Mouse (Mus musculus): ENCODE results near the gene Pdss2. TPM values are rescaled to one million over a fixed set of nuclear protein-coding genes. Genes with fewer than 3 reads are reported as not detected.

Pdss2 gene
- polyA plus RNA-seq, 1 experiment from 2014 or later: 16.5 TPM

DNA sequence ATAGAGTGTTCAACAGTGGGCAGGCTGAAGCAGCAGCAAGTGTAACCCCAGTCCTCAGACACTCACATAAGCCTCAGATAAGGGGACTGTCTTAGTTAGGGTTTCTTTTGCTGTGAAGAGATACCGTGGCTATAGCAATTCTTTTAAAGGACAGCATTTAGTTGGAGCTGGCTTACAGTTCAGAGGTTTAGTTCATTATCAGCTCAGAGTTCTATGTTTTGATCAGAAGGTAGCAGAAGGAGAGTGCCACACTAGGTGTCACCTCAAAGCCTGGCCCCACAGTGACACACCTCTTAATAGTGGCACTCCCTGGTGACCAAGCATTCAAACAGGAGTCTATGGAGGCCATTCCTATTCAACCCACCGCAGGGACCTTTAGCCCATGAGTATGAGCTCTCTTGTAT, 70.0 kb downstream of the Pdss2 start:
- WGBS: 77% methylated on average over 2 of the region's 2 CpGs
- H3K9me3 ChIP-seq (ENCODE audit: control insufficient read depth, low read length): no peaks in the 10 kb centered on the region
- peaks cover 5% of the 10 kb centered on the region; the same call in 1 of the 2 replicates for H3K4me1 ChIP-seq (ENCODE audit: control insufficient read depth, insufficient read depth, low read length)
- H3K4me3 ChIP-seq (ENCODE audit: low read length): no peak overlapping the region
- no peaks in the 10 kb centered on the region for H3K36me3 ChIP-seq (ENCODE audit: control insufficient read depth, insufficient read depth, low read length)
- no peaks in the 10 kb centered on the region for H3K27me3 ChIP-seq (replicated peaks; ENCODE audit: control insufficient read depth, insufficient read depth, low read length)
- ATAC-seq: peak; percentile 79
- H3K4me2 ChIP-seq (ENCODE audit: low read depth, low read length): no peak overlapping the region
- no peak overlapping the region for H3K9ac ChIP-seq (ENCODE audit: low read depth, low read length)
- no peak overlapping the region for H3K27ac ChIP-seq (ENCODE audit: low read length)

DNA sequence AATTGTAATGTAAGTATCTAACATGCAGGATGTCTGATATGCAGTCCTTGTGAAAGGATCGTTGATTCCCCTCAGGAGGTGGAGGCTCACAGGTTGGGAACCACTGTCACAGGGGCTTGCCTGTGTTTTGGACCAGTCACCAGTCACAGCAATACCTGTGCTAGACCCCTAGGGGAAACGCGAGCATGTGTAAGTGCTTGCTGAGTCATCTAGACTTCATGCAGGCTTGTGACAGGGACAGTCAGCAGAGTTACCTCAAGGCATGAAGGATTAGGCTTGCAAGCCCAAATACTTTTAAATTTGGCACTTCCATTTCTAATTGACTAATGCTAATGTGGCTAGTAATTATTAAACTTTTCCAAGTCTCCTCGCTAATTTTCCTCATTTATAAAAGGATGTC, 71.2 kb downstream of the Pdss2 start:
- no peak for ATAC-seq
- H3K36me3 ChIP-seq (ENCODE audit: control insufficient read depth, insufficient read depth, low read length): no peaks in the 10 kb centered on the region
- no peaks in the 10 kb centered on the region for H3K27me3 ChIP-seq (replicated peaks; ENCODE audit: control insufficient read depth, insufficient read depth, low read length)
- no peak overlapping the region for H3K4me2 ChIP-seq (ENCODE audit: low read depth, low read length)
- no peak overlapping the region for H3K27ac ChIP-seq (ENCODE audit: low read length)
- peaks cover 5% of the 10 kb centered on the region; the same call in 1 of the 2 replicates for H3K4me1 ChIP-seq (ENCODE audit: control insufficient read depth, insufficient read depth, low read length)
- no peaks in the 10 kb centered on the region for H3K9me3 ChIP-seq (ENCODE audit: control insufficient read depth, low read length)
- H3K4me3 ChIP-seq (ENCODE audit: low read length): no peak overlapping the region
- no peak overlapping the region for H3K9ac ChIP-seq (ENCODE audit: low read depth, low read length)
- WGBS: 72% methylated on average over 4 of the region's 4 CpGs

DNA sequence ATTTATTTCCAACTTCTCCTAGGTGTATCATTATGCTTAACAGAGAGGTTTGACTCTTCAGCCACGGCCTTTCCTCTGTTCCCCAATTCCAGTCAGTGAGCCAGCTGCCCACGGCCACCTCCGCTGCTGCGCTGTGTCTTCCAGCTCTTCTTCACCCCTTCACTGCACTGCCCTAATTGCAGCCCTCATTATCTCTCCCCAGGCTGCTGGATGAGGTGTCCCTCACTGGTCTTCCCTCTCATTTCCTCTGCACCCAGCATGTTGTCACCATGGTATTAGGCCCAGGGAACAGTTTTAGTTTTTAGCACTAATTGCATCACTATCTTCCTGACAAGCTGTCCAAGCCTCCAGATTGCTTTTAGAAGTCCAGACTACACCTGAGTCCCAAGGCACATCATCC, 73.0 kb downstream of the Pdss2 start:
- ATAC-seq: no peak
- Histone ChIP-seq H3K27ac (ENCODE audit: low read length) (no peak overlapping the region), H3K9ac (ENCODE audit: low read depth, low read length) (no peak overlapping the region), H3K4me2 (ENCODE audit: low read depth, low read length) (no peak overlapping the region), H3K36me3 (ENCODE audit: control insufficient read depth, insufficient read depth, low read length) (no peaks in the 10 kb centered on the region), H3K27me3 (replicated peaks; ENCODE audit: control insufficient read depth, insufficient read depth, low read length) (no peaks in the 10 kb centered on the region), H3K4me1 (ENCODE audit: control insufficient read depth, insufficient read depth, low read length) (peaks cover 5% of the 10 kb centered on the region; the same call in 1 of the 2 replicates), H3K4me3 (ENCODE audit: low read length) (no peak overlapping the region), H3K9me3 (ENCODE audit: control insufficient read depth, low read length) (no peaks in the 10 kb centered on the region)
- WGBS: 80% methylated on average over 4 of the region's 4 CpGs

DNA sequence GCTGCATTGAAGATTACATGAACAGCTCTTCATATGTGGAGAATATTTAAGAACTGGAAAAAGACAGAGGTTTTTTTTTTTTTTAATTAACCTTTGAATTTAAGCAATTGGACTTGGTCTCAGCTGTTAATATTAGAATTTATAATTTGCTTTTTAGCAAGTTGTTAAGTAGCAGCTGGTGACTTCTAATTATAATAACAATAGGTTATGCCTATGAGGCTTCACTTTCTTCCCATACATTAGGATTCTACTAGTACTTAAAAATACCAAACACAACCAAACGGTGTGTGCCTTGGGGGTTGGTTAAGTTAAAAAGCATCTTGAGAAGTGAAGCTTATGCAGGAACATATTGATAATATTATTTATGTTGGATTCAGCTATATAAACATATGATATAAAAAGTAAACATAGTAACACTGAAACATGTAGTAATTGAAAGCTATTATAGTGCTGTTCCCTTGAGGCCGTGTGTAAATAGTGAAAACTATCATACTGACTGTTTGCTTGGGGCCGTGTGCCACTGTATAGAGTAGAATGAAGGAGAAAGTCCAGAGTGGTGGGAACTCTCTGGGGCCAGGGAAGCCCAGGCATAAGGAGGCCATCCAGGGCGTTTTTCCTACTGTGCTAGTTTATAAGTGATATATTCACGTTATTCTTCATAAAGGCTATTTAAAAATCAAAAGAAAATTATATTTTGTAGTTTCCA, 87.0 kb downstream of the Pdss2 start:
- Histone ChIP-seq H3K4me2 (ENCODE audit: low read depth, low read length) (no peak overlapping the region), H3K27me3 (replicated peaks; ENCODE audit: control insufficient read depth, insufficient read depth, low read length) (no peaks in the 10 kb centered on the region), H3K9me3 (ENCODE audit: control insufficient read depth, low read length) (no peaks in the 10 kb centered on the region), H3K4me3 (ENCODE audit: low read length) (no peak overlapping the region), H3K36me3 (ENCODE audit: control insufficient read depth, insufficient read depth, low read length) (no peaks in the 10 kb centered on the region), H3K4me1 (ENCODE audit: control insufficient read depth, insufficient read depth, low read length) (peaks cover 16% of the 10 kb centered on the region), H3K27ac (ENCODE audit: low read length) (no peak overlapping the region), H3K9ac (ENCODE audit: low read depth, low read length) (no peak overlapping the region)
- ATAC-seq: no peak
- WGBS: 53% methylated on average over 5 of the region's 5 CpGs

DNA sequence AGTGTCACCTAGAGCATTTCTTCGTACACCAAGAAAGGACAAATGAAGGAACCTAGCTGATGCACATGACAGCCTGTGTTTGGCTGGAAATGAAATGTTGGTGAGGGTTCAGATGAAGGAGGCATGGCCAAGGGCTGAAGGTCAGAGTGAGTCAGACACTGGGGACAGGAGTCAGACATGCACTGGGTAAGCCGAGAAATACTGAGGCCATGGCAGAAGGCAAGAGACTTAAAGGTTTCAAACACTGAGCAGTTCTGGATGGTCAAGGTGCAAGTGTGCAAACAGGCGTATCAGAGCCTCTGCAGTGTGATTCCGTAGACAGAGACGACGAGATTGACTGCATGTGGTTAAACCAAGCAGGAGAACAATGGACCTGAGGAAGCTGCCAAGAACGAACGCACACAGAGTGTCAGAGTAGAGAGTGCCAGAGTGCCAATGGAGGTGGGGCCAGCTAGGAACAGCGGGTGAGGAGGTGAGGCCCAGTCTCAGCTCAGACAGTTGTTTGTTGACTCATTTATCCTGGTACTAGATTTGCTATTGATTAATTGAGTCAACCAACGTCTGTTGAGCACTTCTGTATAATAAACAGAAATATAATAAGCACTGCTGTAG, 89.6 kb downstream of the Pdss2 start:
- Histone ChIP-seq H3K9me3 (ENCODE audit: control insufficient read depth, low read length) (no peaks in the 10 kb centered on the region), H3K4me1 (ENCODE audit: control insufficient read depth, insufficient read depth, low read length) (peaks cover 16% of the 10 kb centered on the region), H3K27me3 (replicated peaks; ENCODE audit: control insufficient read depth, insufficient read depth, low read length) (no peaks in the 10 kb centered on the region), H3K27ac (ENCODE audit: low read length) (peak overlapping the region; percentile 3; the same call in 1 of the 2 replicates), H3K9ac (ENCODE audit: low read depth, low read length) (no peak overlapping the region), H3K4me2 (ENCODE audit: low read depth, low read length) (no peak overlapping the region), H3K4me3 (ENCODE audit: low read length) (no peak overlapping the region), H3K36me3 (ENCODE audit: control insufficient read depth, insufficient read depth, low read length) (no peaks in the 10 kb centered on the region)
- 50% methylated on average over 10 of the region's 10 CpGs for WGBS
- peak; percentile 54 for ATAC-seq

DNA sequence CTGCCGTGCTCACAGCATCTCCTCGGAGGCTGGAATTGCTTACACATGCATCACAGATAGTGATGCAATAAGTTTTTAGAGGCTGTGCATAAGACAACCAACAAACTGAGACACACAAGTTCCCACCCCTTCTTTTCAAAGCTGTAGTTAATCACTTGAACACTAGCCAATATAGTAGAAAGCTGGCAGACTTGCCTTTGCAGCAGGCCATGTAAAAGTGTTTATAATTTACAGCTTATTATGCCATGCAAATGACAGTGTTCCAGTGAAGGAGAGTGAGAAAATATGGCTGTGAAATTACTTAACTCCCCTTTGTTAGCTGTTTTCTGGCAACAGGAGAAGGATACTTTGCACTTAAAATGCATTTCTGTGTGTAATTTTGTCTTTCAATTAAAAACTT, 90.9 kb downstream of the Pdss2 start:
- Histone ChIP-seq H3K27ac (ENCODE audit: low read length) (peak overlapping the region; percentile 37; the same call in 1 of the 2 replicates), H3K4me3 (ENCODE audit: low read length) (no peak overlapping the region), H3K27me3 (replicated peaks; ENCODE audit: control insufficient read depth, insufficient read depth, low read length) (no peaks in the 10 kb centered on the region), H3K4me1 (ENCODE audit: control insufficient read depth, insufficient read depth, low read length) (peaks cover 16% of the 10 kb centered on the region), H3K4me2 (ENCODE audit: low read depth, low read length) (no peak overlapping the region), H3K36me3 (ENCODE audit: control insufficient read depth, insufficient read depth, low read length) (no peaks in the 10 kb centered on the region), H3K9me3 (ENCODE audit: control insufficient read depth, low read length) (no peaks in the 10 kb centered on the region), H3K9ac (ENCODE audit: low read depth, low read length) (no peak overlapping the region)
- no peak for ATAC-seq
- WGBS: 68% methylated on average over 2 of the region's 2 CpGs

DNA sequence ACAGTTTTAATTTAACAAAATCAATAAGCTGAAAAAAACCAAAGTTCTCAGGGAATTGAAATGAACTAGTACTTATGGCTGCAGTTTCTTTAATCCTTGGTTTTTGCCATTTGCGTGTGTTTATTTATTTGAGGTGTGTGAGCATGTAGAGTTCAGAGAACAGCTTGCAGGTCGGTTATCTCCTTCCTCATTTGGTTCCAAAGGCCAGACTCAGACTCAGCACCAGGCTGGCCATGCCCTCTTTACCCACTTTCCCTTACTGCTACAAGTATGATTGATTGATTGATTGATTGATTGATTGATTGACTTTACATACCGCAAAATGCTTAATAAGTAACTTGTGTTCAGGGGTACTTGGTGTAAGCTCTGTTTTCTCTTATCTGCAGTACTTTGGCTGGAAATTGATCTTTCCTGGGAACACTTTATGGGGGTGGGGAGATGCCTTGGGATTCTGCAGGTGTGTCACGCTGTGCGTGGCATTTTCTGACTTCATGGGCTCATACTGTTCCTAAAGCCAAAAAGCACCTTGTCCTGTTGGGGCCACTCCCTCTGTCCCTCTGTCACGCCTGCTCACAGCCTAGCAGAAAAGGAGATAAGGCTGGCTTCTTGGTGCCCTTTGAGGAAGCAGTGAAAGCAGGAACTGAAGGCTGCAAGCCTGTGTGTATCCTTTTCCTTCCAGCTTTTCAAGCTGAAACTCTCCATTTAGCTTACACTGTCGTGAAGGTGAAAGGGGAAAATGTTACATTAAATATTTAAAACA, 91.6 kb downstream of the Pdss2 start:
- no peaks in the 10 kb centered on the region for H3K27me3 ChIP-seq (replicated peaks; ENCODE audit: control insufficient read depth, insufficient read depth, low read length)
- 36% methylated on average over 7 of the region's 7 CpGs for WGBS
- no peaks in the 10 kb centered on the region for H3K9me3 ChIP-seq (ENCODE audit: control insufficient read depth, low read length)
- H3K4me1 ChIP-seq (ENCODE audit: control insufficient read depth, insufficient read depth, low read length): peaks cover 16% of the 10 kb centered on the region
- H3K9ac ChIP-seq (ENCODE audit: low read depth, low read length): no peak overlapping the region
- H3K36me3 ChIP-seq (ENCODE audit: control insufficient read depth, insufficient read depth, low read length): no peaks in the 10 kb centered on the region
- H3K4me2 ChIP-seq (ENCODE audit: low read depth, low read length): no peak overlapping the region
- peak; percentile 95 for ATAC-seq
- H3K27ac ChIP-seq (ENCODE audit: low read length): peak overlapping the region; percentile 70
- no peak overlapping the region for H3K4me3 ChIP-seq (ENCODE audit: low read length)

DNA sequence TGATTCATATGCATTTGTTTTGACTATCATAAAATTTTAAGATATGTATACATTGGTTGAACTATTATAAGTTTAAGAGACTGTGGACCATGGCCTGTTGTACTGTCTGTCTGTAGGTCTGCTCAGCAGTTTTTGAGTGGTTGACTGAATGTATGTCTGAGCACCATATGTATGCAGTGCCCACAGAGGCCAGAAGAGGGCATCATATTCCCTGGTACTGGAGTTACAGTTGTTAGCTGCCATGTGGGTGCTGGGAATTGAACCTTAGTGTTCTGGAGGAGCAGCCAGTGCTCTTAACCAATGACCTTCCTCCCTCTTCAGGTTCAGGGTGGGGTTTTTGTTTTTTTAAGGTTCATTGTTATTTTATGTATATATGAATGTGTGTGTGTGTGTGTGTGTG, 93.9 kb downstream of the Pdss2 start:
- H3K4me2 ChIP-seq (ENCODE audit: low read depth, low read length): no peak overlapping the region
- H3K27me3 ChIP-seq (replicated peaks; ENCODE audit: control insufficient read depth, insufficient read depth, low read length): no peaks in the 10 kb centered on the region
- no peak overlapping the region for H3K9ac ChIP-seq (ENCODE audit: low read depth, low read length)
- no peaks in the 10 kb centered on the region for H3K9me3 ChIP-seq (ENCODE audit: control insufficient read depth, low read length)
- H3K27ac ChIP-seq (ENCODE audit: low read length): no peak overlapping the region
- no peak overlapping the region for H3K4me3 ChIP-seq (ENCODE audit: low read length)
- H3K4me1 ChIP-seq (ENCODE audit: control insufficient read depth, insufficient read depth, low read length): peaks cover 16% of the 10 kb centered on the region
- no peak for ATAC-seq
- no peaks in the 10 kb centered on the region for H3K36me3 ChIP-seq (ENCODE audit: control insufficient read depth, insufficient read depth, low read length)

DNA sequence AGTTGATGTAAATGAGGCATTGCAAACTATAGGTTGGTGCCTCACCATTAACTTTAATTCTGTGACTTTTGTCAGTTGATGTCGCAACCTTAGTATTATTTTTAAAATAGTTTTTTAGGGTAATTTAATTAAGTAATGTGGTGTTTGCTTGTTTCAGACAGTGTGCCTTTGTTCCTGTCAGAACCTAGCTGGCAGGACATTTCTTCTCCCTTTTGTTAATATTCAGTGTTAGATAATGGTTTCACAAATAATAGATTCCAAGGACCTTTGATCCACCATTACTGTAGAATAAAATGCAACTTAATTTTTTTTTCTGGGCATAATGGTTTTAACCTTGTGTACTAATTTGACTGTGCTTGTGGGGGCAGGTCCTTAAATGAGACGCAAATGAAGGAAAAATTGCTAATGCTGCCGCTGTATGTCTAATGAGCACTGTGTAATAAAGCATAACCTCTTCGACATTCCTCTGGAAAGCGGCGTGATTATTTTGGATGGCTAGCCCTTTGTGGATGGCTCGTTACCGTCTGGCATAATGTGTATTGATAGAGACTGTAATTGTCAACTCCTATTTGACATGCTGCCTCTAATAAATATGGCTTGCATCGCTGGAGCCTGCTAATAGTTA, 96.2 kb downstream of the Pdss2 start:
- Histone ChIP-seq H3K4me1 (ENCODE audit: control insufficient read depth, insufficient read depth, low read length) (no peaks in the 10 kb centered on the region; the same call in 1 of the 2 replicates), H3K9me3 (ENCODE audit: control insufficient read depth, low read length) (no peaks in the 10 kb centered on the region), H3K27me3 (replicated peaks; ENCODE audit: control insufficient read depth, insufficient read depth, low read length) (no peaks in the 10 kb centered on the region), H3K36me3 (ENCODE audit: control insufficient read depth, insufficient read depth, low read length) (no peaks in the 10 kb centered on the region), H3K27ac (ENCODE audit: low read length) (no peak overlapping the region), H3K4me3 (ENCODE audit: low read length) (no peak overlapping the region), H3K9ac (ENCODE audit: low read depth, low read length) (no peak overlapping the region), H3K4me2 (ENCODE audit: low read depth, low read length) (no peak overlapping the region)
- 83% methylated on average over 9 of the region's 9 CpGs for WGBS
- ATAC-seq: no peak

Measured in intestine, embryonic 16.5 days (tissue).